Mouse (Mus musculus) erythroblast, embryonic 14.5 days (primary cell): ENCODE measurements around the gene Proser2.

Experiments used
- GATA1 ChIP-seq: IDR thresholded peaks from 2 replicates; pipeline ENCODE4 v1.6.1; 2012; ENCODE audit warnings: low read length, inconsistent platforms, mixed read lengths
- TAL1 ChIP-seq: IDR thresholded peaks from 3 replicates; pipeline ENCODE4 v1.6.1; 2012; ENCODE audit warnings: low read length, inconsistent platforms, mixed read lengths

- TF ChIP-seq GATA1 (no peak), TAL1 (no peak)
Observed at GRCm38 (mm10) chr2:6082615-6083014, 47.4 kb downstream of the Proser2 start.
